Comparison of ENCODE assay signal across 23 mouse cellular contexts in genomic region chr14:120632771-120633170, GRCm38 (mm10).
A peak's percentile ranks its signal among the peaks of the same experiment; 100 is the strongest.
DNase-seq lines count a peak whose midpoint lies in the region; ATAC-seq and TF ChIP-seq lines count a peak whose summit lies in the region.
"Had no signal": no experiment of that assay in that cellular context is flagged by ENCODE, and none has a peak within 500 bp of the region (broad histone marks: within the 10 kb centered on the region; RNA-seq: fewer than 3 reads in every experiment).

No protein-coding gene starts in this region.

- no peaks in the 10 kb centered on the region for H3K4me1 ChIP-seq in thymus, adult 2 months (replicated peaks; ENCODE audit: control insufficient read depth, insufficient read depth, low read length)
- H3K4me1 ChIP-seq: embryonic facial prominence, embryonic 15.5 days; hindbrain, embryonic 10.5 days; kidney, embryonic 15.5 days; liver, embryonic 12.5 days; midbrain, embryonic 12.5 days; neural tube, embryonic 12.5 days had no signal

- no peaks in the 10 kb centered on the region for H3K36me3 ChIP-seq in thymus, adult 2 months (ENCODE audit: control insufficient read depth, insufficient read depth, low read length)
- H3K36me3 ChIP-seq: embryonic facial prominence, embryonic 15.5 days; hindbrain, embryonic 10.5 days; kidney, embryonic 15.5 days; liver, embryonic 12.5 days; midbrain, embryonic 12.5 days; neural tube, embryonic 12.5 days had no signal

- no peak overlapping the region for H3K4me3 ChIP-seq in thymus, adult 2 months (ENCODE audit: control insufficient read depth, insufficient read depth, low read length)
- H3K4me3 ChIP-seq: embryonic facial prominence, embryonic 15.5 days; gastrocnemius, adult 2 months; hindbrain, embryonic 10.5 days; kidney, embryonic 15.5 days; liver, embryonic 12.5 days; midbrain, embryonic 12.5 days; neural tube, embryonic 12.5 days had no signal

- DNase-seq in frontal cortex, postnatal 25 days (ENCODE audit: low spot score in 2 of 2) = no peak
- DNase-seq in left cerebral cortex, postnatal 25 days (ENCODE audit: low spot score in 2 of 2) = peak; percentile 23 to 64
- no peak for DNase-seq in left cerebral cortex, adult 11 months (ENCODE audit: low spot score)
- DNase-seq in layer of hippocampus, adult 9-11 months = peak; percentile 26
- peak; percentile 12 for DNase-seq in right cerebral cortex, postnatal 25 days
- DNase-seq in thymus, adult 2 months = no peak
- DNase-seq in heart, adult 18-20 months = no peak
- DNase-seq: adrenal gland, postnatal 14 days; cerebellum, adult 9-10 months; gastrocnemius, adult 2 months; kidney, adult 11 months; kidney, postnatal 36 days; lung, adult 18-20 months; lung, postnatal 14 days; thymus, postnatal 36 days had no signal

- intact Hi-C loops in left cerebral cortex, postnatal 25 days (cut with DNase I) = no loop called here

- no peaks in the 10 kb centered on the region for H3K27me3 ChIP-seq in thymus, adult 2 months (ENCODE audit: control insufficient read depth, insufficient read depth, low read length)
- H3K27me3 ChIP-seq: embryonic facial prominence, embryonic 15.5 days; kidney, embryonic 15.5 days; liver, embryonic 12.5 days; midbrain, embryonic 12.5 days; neural tube, embryonic 12.5 days had no signal

- WGBS in thymus, adult 2 months = 95% methylated on average over 5 of the region's 5 CpGs

- peak; percentile 76 for ATAC-seq in frontal cortex, adult (ENCODE audit: low TSS enrichment)
- ATAC-seq: CD4-positive, CD25-positive, alpha-beta regulatory T cell, adult 4 months; liver, embryonic 12.5 days had no signal

- no peak for TF ChIP-seq POLR2A in thymus, adult 2 months (IDR thresholded peaks at IDR 0.05; ENCODE audit: control insufficient read depth, extremely low read depth, insufficient read depth, low read length, poor library complexity)

- no peak overlapping the region for H3K27ac ChIP-seq in thymus, adult 2 months (ENCODE audit: control insufficient read depth, insufficient read depth, low read length)
- H3K27ac ChIP-seq: embryonic facial prominence, embryonic 15.5 days; gastrocnemius, adult 2 months; hindbrain, embryonic 10.5 days; kidney, embryonic 15.5 days; liver, embryonic 12.5 days; midbrain, embryonic 12.5 days; neural tube, embryonic 12.5 days had no signal

- TF ChIP-seq CTCF in thymus, adult 2 months (IDR thresholded peaks at IDR 0.05; ENCODE audit: borderline replicate concordance, control insufficient read depth, extremely low read depth, insufficient read depth, low read length, poor library complexity) = no peak

Comparison
In these comparisons a context has a peak if more than half of its experiments do, and no peak if none do; other contexts are left out.
1. DNase-seq: peak in left cerebral cortex, postnatal 25 days (2 of 2), layer of hippocampus, adult 9-11 months (single experiment) and right cerebral cortex, postnatal 25 days (single experiment); none in frontal cortex, postnatal 25 days (0 of 2), left cerebral cortex, adult 11 months (single experiment), thymus, adult 2 months (single experiment) and heart, adult 18-20 months (0 of 2).